Mouse (Mus musculus) embryonic fibroblast, embryonic 13.5 days (primary cell): ENCODE data around the gene Rbm6. TPM values are rescaled to one million over a fixed set of nuclear protein-coding genes. Genes with fewer than 3 reads are reported as not detected.

Source experiments
- H3K27ac ChIP-seq: 2 replicates; pipeline ENCODE4 v1.5.1; 2012; ENCODE audit warnings: low read length, control low read depth, inconsistent platforms; ENCODE audit not compliant: insufficient read depth
- H3K4me1 ChIP-seq: 2 replicates; pipeline ENCODE4 v1.6.1; 2011; ENCODE audit warnings: low read length; ENCODE audit not compliant: control insufficient read depth, insufficient read depth
- H3K4me3 ChIP-seq: 2 replicates; pipeline ENCODE4 v1.5.1; 2011; ENCODE audit warnings: mild to moderate bottlenecking, control low read depth, low read length; ENCODE audit not compliant: insufficient read depth
- CTCF ChIP-seq: IDR thresholded peaks from 2 replicates; pipeline ENCODE4 v1.5.1; 2011; ENCODE audit warnings: mild to moderate bottlenecking, control low read depth, low read length, moderate library complexity, borderline replicate concordance; ENCODE audit not compliant: insufficient read depth
- POLR2A ChIP-seq: IDR thresholded peaks from 2 replicates; pipeline ENCODE4 v1.6.1; 2011; ENCODE audit warnings: low read depth, mild to moderate bottlenecking, control low read depth, low read length, moderate library complexity
- polyA plus RNA-seq: library from polyadenylated mRNA; stranded (reverse); fragments of >200 nt; gene quantifications from 2 replicates; pipeline ENCODE4 v1.2.4, GENCODE M21; 2011; ENCODE audit warnings: low read depth; ENCODE audit not compliant: missing spikeins, insufficient read length

Rbm6 gene
- polyA plus RNA-seq, 1 experiment: 87.1 TPM

GRCm38 (mm10) chr9:107734567-107734971 is 138.5 kb downstream of the Rbm6 start:
- H3K4me3 ChIP-seq: no peak overlapping the region
- 0 out of 2 replicates have a peak, but pooled peaks cover 3% of the 10 kb centered on the region for H3K4me1 ChIP-seq
- no peak overlapping the region for H3K27ac ChIP-seq
- no peak for TF ChIP-seq POLR2A
- no peak for TF ChIP-seq CTCF

- Histone ChIP-seq H3K4me1 (no peaks in the 10 kb centered on the region; the same call in none of the 2 replicates), H3K27ac (no peak overlapping the region), H3K4me3 (no peak overlapping the region)
- no peak for TF ChIP-seq CTCF
These were observed 143.3 kb downstream of the Rbm6 start for GRCm38 (mm10) chr9:107729709-107730108.

GRCm38 (mm10) chr9:107728919-107729670 is 143.9 kb downstream of the Rbm6 start:
- H3K4me3 ChIP-seq: no peak overlapping the region
- TF ChIP-seq POLR2A: no peak
- TF ChIP-seq CTCF: no peak
- H3K4me1 ChIP-seq: peaks cover 5% of the 10 kb centered on the region
- no peak overlapping the region for H3K27ac ChIP-seq

- Histone ChIP-seq H3K27ac (no peak overlapping the region), H3K4me3 (no peak overlapping the region), H3K4me1 (peaks cover 5% of the 10 kb centered on the region)
- TF ChIP-seq POLR2A (no peak), CTCF (no peak)
These were observed 146.0 kb downstream of the Rbm6 start for GRCm38 (mm10) chr9:107727041-107727440.

GRCm38 (mm10) chr9:107724796-107725195 is 148.2 kb downstream of the Rbm6 start:
- H3K4me1 ChIP-seq: peaks cover 5% of the 10 kb centered on the region
- TF ChIP-seq CTCF (no peak), POLR2A (no peak)
- H3K4me3 ChIP-seq: no peak overlapping the region
- H3K27ac ChIP-seq: no peak overlapping the region

GRCm38 (mm10) chr9:107723794-107724531 is 149.1 kb downstream of the Rbm6 start:
- Histone ChIP-seq H3K4me1 (peaks cover 5% of the 10 kb centered on the region), H3K27ac (no peak overlapping the region), H3K4me3 (no peak overlapping the region)
- TF ChIP-seq CTCF (no peak), POLR2A (no peak)

Other genes starting within 250 kb of the Rbm6 start
- gene Gnai2, start 237.9 kb downstream of the Rbm6 start, polyA plus RNA-seq: 388 and 402 TPM in 2 replicates
- gene Slc38a3, start 203.7 kb downstream of the Rbm6 start, polyA plus RNA-seq: 1.1 TPM in 1 of 2 replicates, not detected in the other
- not detected in 2 replicates for gene Gnat1, start 193.5 kb downstream of the Rbm6 start, polyA plus RNA-seq
- 68.0 and 88.1 TPM in 2 replicates for gene Sema3f, start 162.8 kb downstream of the Rbm6 start, polyA plus RNA-seq
- 199 and 248 TPM in 2 replicates for gene Rbm5, start 102.2 kb downstream of the Rbm6 start, polyA plus RNA-seq
- gene Mon1a, start 14.9 kb upstream of the Rbm6 start, polyA plus RNA-seq: 6.4 and 8.7 TPM in 2 replicates
- gene Mst1r, start 33.6 kb upstream of the Rbm6 start, polyA plus RNA-seq: 0.61 and 1.6 TPM in 2 replicates
- not detected in 2 replicates for gene Actl11, start 55.2 kb upstream of the Rbm6 start, polyA plus RNA-seq
- not detected in 2 replicates for gene Camkv, start 62.4 kb upstream of the Rbm6 start, polyA plus RNA-seq
- 11.1 and 13.5 TPM in 2 replicates for gene Traip, start 76.9 kb upstream of the Rbm6 start, polyA plus RNA-seq
- gene Uba7, start 102.3 kb upstream of the Rbm6 start, polyA plus RNA-seq: 18.8 and 27.3 TPM in 2 replicates
- gene Gm20661, start 109.8 kb upstream of the Rbm6 start, polyA plus RNA-seq: 0.75 and 1.2 TPM in 2 replicates
- gene Inka1, start 112.6 kb upstream of the Rbm6 start, polyA plus RNA-seq: 15.0 and 21.0 TPM in 2 replicates
- gene Cdhr4, start 119.3 kb upstream of the Rbm6 start, polyA plus RNA-seq: 2.1 and 4.0 TPM in 2 replicates
- not detected in 2 replicates for gene Gm20662, start 123.1 kb upstream of the Rbm6 start, polyA plus RNA-seq
- gene Ip6k1, start 129.3 kb upstream of the Rbm6 start, polyA plus RNA-seq: 54.9 and 57.9 TPM in 2 replicates
- gene Gmppb, start 176.0 kb upstream of the Rbm6 start, polyA plus RNA-seq: 32.3 and 33.5 TPM in 2 replicates
- 3.0 and 3.4 TPM in 2 replicates for gene Amigo3, start 179.9 kb upstream of the Rbm6 start, polyA plus RNA-seq
- not detected in 2 replicates for gene Mst1, start 207.2 kb upstream of the Rbm6 start, polyA plus RNA-seq
- 26.4 and 31.4 TPM in 2 replicates for gene Rnf123, start 210.1 kb upstream of the Rbm6 start, polyA plus RNA-seq
- 53.4 and 63.9 TPM in 2 replicates for gene Apeh, start 221.4 kb upstream of the Rbm6 start, polyA plus RNA-seq